Mouse (Mus musculus) heart, embryonic 13.5 days (tissue): Measurements from ENCODE around the gene Ube2b. TPM values are rescaled to one million over a fixed set of nuclear protein-coding genes. Genes with fewer than 3 reads are reported as not detected.

Experiments
- ATAC-seq: fragments of 200-750 bp; cut with Nextera tagmentation; 2 replicates; pipeline ENCODE4 v1.8.0; 2017; ENCODE audit warnings: moderate TSS enrichment; ENCODE audit not compliant: insufficient number of reproducible peaks, low FRiP score, low TSS enrichment; ENCODE audit errors: extremely low read depth
- H3K27ac ChIP-seq: fragments of 300-500 bp; sonication (generic); replicated peaks from 2 replicates; pipeline ENCODE4 v1.5.1; 2015; ENCODE audit warnings: moderate library complexity, mild to moderate bottlenecking, inconsistent platforms
- H3K27me3 ChIP-seq: fragments of 300-500 bp; sonication (generic); replicated peaks from 2 replicates; pipeline ENCODE4 v1.6.1; 2015; ENCODE audit warnings: mild to moderate bottlenecking, inconsistent platforms
- H3K36me3 ChIP-seq: fragments of 300-500 bp; sonication (generic); 2 replicates; pipeline ENCODE4 v1.6.1; 2015; ENCODE audit warnings: mild to moderate bottlenecking, inconsistent platforms
- H3K4me1 ChIP-seq: fragments of 300-500 bp; sonication (generic); 2 replicates; pipeline ENCODE4 v1.6.1; 2015; ENCODE audit warnings: inconsistent platforms
- H3K4me2 ChIP-seq: fragments of 300-500 bp; sonication (generic); 2 replicates; pipeline ENCODE4 v1.6.1; 2015; ENCODE audit warnings: inconsistent platforms, mild to moderate bottlenecking, moderate library complexity
- H3K4me3 ChIP-seq: fragments of 300-500 bp; sonication (generic); 2 replicates; pipeline ENCODE4 v1.5.1; 2015; ENCODE audit warnings: moderate library complexity, mild to moderate bottlenecking, inconsistent platforms
- H3K9ac ChIP-seq: fragments of 300-500 bp; sonication (generic); 2 replicates; pipeline ENCODE4 v1.6.1; 2015; ENCODE audit warnings: inconsistent platforms, mild to moderate bottlenecking, moderate library complexity
- H3K9me3 ChIP-seq: fragments of 300-500 bp; sonication (generic); 2 replicates; pipeline ENCODE4 v1.6.1; 2016; ENCODE audit warnings: inconsistent platforms
- WGBS: fragments of 180-500 bp; shearing (Covaris S2); methylation state at CpG from one replicate; pipeline ENCODE4 v1.1.7; 2015; ENCODE audit warnings: mixed read lengths; 5-methylcytosine and 5-hydroxymethylcytosine counted together
- polyA plus RNA-seq: library from polyadenylated mRNA; unstranded; fragments of >200 nt; fragmentation: Nextera tagmentation; extraction: Ambion mirVana; gene quantifications from 2 replicates; pipeline ENCODE4 v1.2.1, GENCODE M21; 2015

The Ube2b gene
- polyA plus RNA-seq, 1 experiment from 2014 or later: 246 TPM

GRCm38 (mm10) chr11:52005586-52005985 lies 5.0 kb upstream of the Ube2b start:
- Histone ChIP-seq H3K4me2 (peak overlapping the region; percentile 83), H3K36me3 (no peaks in the 10 kb centered on the region), H3K9me3 (no peaks in the 10 kb centered on the region), H3K27me3 (no peaks in the 10 kb centered on the region), H3K4me3 (no peak overlapping the region), H3K4me1 (peaks cover 29% of the 10 kb centered on the region), H3K27ac (no peak overlapping the region), H3K9ac (peak overlapping the region; percentile 56)
- no peak for ATAC-seq
- 73% methylated on average over 2 of the region's 2 CpGs for WGBS

DNA sequence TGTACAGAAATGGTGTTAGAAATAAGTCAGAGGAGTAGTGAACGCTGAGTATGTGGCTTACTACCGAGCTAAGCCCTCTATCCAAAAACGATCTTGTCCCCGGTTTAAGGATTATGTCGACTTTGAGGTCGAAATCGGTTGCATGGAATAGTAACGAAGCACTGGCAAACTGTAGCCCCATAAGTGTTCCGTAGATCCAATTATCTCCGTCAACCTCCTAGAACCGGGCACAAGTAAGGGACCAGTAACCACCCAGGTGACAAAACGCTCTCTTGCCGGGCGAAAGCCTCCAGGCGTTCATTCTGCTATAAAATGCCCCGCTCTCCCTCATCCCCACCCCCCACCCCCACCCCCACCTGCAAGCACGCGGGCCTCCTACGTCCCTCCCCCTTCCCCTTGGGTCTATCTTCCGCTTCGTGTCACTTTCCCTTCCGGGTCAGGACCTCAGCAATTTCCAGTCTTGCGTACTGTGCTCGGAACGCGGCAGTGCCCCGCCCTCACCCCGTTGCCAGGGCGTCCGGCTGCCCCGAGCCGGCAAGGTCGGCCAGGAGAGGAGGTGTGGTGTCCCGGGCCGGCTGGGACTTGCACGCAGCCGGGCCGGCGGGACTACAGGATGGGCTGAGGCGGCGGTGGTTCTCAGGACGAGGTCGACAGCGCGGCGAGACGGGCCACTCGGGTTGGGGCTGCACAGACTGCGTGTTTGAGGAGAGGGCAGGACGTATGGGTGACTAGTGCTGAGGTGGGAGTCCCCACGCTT lies 3.4 kb upstream of the Ube2b start, which contains the start of gene Cdkl3:
Cdkl3 (plus strand) TSS at position 450 of the 757 bp plus-strand sequence.
- H3K4me2 ChIP-seq: peak within 1 kb of the TSS; percentile 83
- H3K27ac ChIP-seq: peak within 1 kb of the TSS; percentile 89
- H3K9ac ChIP-seq: peak within 1 kb of the TSS; percentile 85
- no peaks in the 10 kb centered on the region for H3K9me3 ChIP-seq
- H3K4me3 ChIP-seq: peak within 1 kb of the TSS; percentile 66
- no peaks in the 10 kb centered on the region for H3K36me3 ChIP-seq
- peak; percentile 76 for ATAC-seq
- peaks cover 32% of the 10 kb centered on the region for H3K4me1 ChIP-seq
- H3K27me3 ChIP-seq: no peaks in the 10 kb centered on the region
- under 1% methylated on average over 51 of the region's 51 CpGs for WGBS

GRCm38 (mm10) chr11:52003505-52003771 lies 2.9 kb upstream of the Ube2b start:
- no peaks in the 10 kb centered on the region for H3K27me3 ChIP-seq
- peak overlapping the region; percentile 89 for H3K27ac ChIP-seq
- peak overlapping the region; percentile 85 for H3K9ac ChIP-seq
- peak overlapping the region; percentile 66 for H3K4me3 ChIP-seq
- peak overlapping the region; percentile 83 for H3K4me2 ChIP-seq
- WGBS: 17% methylated on average over 4 of the region's 4 CpGs
- peaks cover 37% of the 10 kb centered on the region for H3K4me1 ChIP-seq
- no peaks in the 10 kb centered on the region for H3K36me3 ChIP-seq
- no peaks in the 10 kb centered on the region for H3K9me3 ChIP-seq
- no peak for ATAC-seq

GRCm38 (mm10) chr11:52002842-52003504 lies 2.4 kb upstream of the Ube2b start:
- Histone ChIP-seq H3K4me2 (peak overlapping the region; percentile 83), H3K27me3 (no peaks in the 10 kb centered on the region), H3K9ac (peak overlapping the region; percentile 85), H3K27ac (peak overlapping the region; percentile 89), H3K36me3 (0 out of 2 replicates have a peak, but pooled peaks cover 1% of the 10 kb centered on the region), H3K9me3 (no peaks in the 10 kb centered on the region), H3K4me1 (peaks cover 42% of the 10 kb centered on the region), H3K4me3 (peak overlapping the region; percentile 66)
- 73% methylated on average over 13 of the region's 13 CpGs for WGBS
- no peak for ATAC-seq

DNA sequence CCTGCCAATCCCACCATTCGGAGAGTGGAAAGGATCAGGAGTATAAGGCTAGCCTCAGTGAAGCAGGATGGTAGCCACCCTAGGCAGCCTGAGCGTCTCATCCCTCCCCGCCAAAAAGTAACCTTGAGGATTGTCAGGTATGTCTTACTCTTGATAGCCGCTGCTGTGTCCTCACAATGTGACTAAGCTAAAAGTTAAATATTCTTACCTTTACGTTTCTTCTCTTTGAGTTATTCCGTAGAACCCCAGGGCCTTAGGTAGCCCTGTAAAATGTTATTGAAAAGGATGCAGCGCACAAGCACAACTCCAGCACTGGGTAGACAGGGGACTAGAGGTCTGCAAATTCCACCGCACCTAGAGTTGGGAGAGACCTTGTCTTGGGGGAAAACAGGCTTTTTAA lies 1.3 kb upstream of the Ube2b start:
- 89% methylated on average over 8 of the region's 8 CpGs for WGBS
- H3K27ac ChIP-seq: no peak overlapping the region
- peaks cover 12% of the 10 kb centered on the region for H3K36me3 ChIP-seq
- peak overlapping the region; percentile 74; the same call in 1 of the 2 replicates for H3K4me3 ChIP-seq
- peaks cover 53% of the 10 kb centered on the region for H3K4me1 ChIP-seq
- no peak for ATAC-seq
- H3K4me2 ChIP-seq: peak overlapping the region; percentile 66
- H3K9ac ChIP-seq: no peak overlapping the region
- no peaks in the 10 kb centered on the region for H3K27me3 ChIP-seq
- H3K9me3 ChIP-seq: no peaks in the 10 kb centered on the region

GRCm38 (mm10) chr11:52001341-52001740 lies 779 bp upstream of the Ube2b start:
- no peaks in the 10 kb centered on the region for H3K27me3 ChIP-seq
- peak overlapping the region; percentile 74 for H3K4me3 ChIP-seq
- no peaks in the 10 kb centered on the region for H3K9me3 ChIP-seq
- peak overlapping the region; percentile 56; the same call in 1 of the 2 replicates for H3K9ac ChIP-seq
- peaks cover 17% of the 10 kb centered on the region for H3K36me3 ChIP-seq
- H3K4me2 ChIP-seq: peak overlapping the region; percentile 66
- WGBS: 69% methylated on average over 10 of the region's 10 CpGs
- H3K27ac ChIP-seq: peak overlapping the region; percentile 81
- ATAC-seq: no peak
- peaks cover 51% of the 10 kb centered on the region for H3K4me1 ChIP-seq

DNA sequence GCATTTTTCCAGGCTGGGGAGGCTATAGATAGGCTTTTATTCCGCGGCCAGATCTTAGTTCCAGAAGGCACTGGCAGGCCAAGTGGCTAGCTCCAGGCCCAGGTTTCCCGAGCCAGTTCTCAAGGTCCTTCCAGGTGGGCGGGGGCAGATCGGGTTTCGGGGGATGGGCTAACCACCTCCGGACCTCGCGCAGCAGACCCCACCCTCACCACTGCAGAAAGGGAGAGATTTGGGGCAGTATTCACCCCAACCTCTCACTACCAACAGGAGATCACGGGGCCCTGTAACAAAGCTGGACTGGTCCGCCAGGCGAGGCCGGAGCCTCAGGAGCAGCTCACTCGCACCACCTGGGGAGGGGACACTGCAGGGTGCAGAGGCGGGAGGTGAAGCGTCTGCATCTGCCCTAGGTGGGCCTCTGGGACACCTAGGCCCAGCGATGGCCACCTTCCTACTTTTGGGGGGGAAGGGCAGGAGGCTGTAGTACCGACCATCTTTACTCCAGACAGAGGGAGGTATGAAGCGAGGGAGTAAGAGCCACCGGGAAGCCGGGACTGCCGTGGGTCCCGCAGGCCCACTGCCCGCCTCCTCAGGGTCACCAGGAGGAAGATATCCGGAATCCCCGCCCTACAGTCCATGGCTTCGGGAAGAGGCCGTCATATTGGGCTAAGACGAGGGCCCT lies 812 bp downstream of the Ube2b start:
- Histone ChIP-seq H3K27me3 (no peaks in the 10 kb centered on the region), H3K4me3 (peak overlapping the region; percentile 74), H3K4me2 (peak overlapping the region; percentile 75), H3K9ac (peak overlapping the region; percentile 90), H3K4me1 (peaks cover 41% of the 10 kb centered on the region), H3K36me3 (peaks cover 33% of the 10 kb centered on the region), H3K9me3 (no peaks in the 10 kb centered on the region), H3K27ac (peak overlapping the region; percentile 98)
- 0% methylated on average over 29 of the region's 29 CpGs for WGBS
- peak; percentile 32; the same call in 1 of the 2 replicates for ATAC-seq

GRCm38 (mm10) chr11:51971644-51972043 lies 28.9 kb downstream of the Ube2b start:
- H3K36me3 ChIP-seq: peaks cover 65% of the 10 kb centered on the region
- ATAC-seq: no peak
- H3K9me3 ChIP-seq: no peaks in the 10 kb centered on the region
- no peak overlapping the region for H3K27ac ChIP-seq
- no peak overlapping the region for H3K9ac ChIP-seq
- no peaks in the 10 kb centered on the region for H3K27me3 ChIP-seq
- H3K4me2 ChIP-seq: no peak overlapping the region
- peaks cover 18% of the 10 kb centered on the region for H3K4me1 ChIP-seq
- 90% methylated on average over 6 of the region's 6 CpGs for WGBS
- no peak overlapping the region for H3K4me3 ChIP-seq

GRCm38 (mm10) chr11:51969511-51969910 lies 31.1 kb downstream of the Ube2b start:
- H3K27me3 ChIP-seq: 0 out of 2 replicates have a peak, but pooled peaks cover 13% of the 10 kb centered on the region
- H3K4me3 ChIP-seq: no peak overlapping the region
- H3K4me1 ChIP-seq: peaks cover 12% of the 10 kb centered on the region
- 86% methylated on average over 2 of the region's 2 CpGs for WGBS
- no peak overlapping the region for H3K9ac ChIP-seq
- H3K27ac ChIP-seq: no peak overlapping the region
- no peaks in the 10 kb centered on the region for H3K9me3 ChIP-seq
- peaks cover 51% of the 10 kb centered on the region for H3K36me3 ChIP-seq
- no peak overlapping the region for H3K4me2 ChIP-seq
- ATAC-seq: no peak

DNA sequence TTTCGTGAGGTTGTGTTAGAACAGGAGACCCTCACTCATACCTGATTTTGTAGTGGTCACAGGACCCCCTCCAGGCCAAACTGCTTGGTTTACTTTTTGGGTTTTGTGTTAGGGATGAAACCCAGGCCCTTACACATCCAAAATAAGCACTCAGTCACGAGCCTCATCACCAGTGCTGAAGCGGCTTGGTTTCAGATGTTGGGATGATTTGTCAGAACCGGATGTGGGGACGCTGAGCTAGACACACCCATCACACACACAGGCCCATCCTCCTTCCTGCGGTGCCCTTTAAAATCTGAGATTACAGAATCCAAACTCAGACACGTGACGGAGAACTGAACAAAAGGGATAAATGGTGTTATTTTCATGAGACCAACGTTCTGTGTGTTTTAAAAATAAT lies 31.7 kb downstream of the Ube2b start:
- peaks cover 12% of the 10 kb centered on the region for H3K4me1 ChIP-seq
- peak overlapping the region; percentile 73; the same call in 1 of the 2 replicates for H3K4me3 ChIP-seq
- no peak overlapping the region for H3K9ac ChIP-seq
- H3K36me3 ChIP-seq: peaks cover 47% of the 10 kb centered on the region
- ATAC-seq: no peak
- peak overlapping the region; percentile 97 for H3K4me2 ChIP-seq
- no peaks in the 10 kb centered on the region for H3K9me3 ChIP-seq
- 89% methylated on average over 9 of the region's 9 CpGs for WGBS
- H3K27me3 ChIP-seq: 0 out of 2 replicates have a peak, but pooled peaks cover 13% of the 10 kb centered on the region
- no peak overlapping the region for H3K27ac ChIP-seq
